Mouse (Mus musculus): Measurements from ENCODE around the gene Grip2. TPM values are rescaled to one million over a fixed set of nuclear protein-coding genes. Genes with fewer than 3 reads are reported as not detected.

The Grip2 gene
- polyA plus RNA-seq, 1 experiment: 3.8 TPM

- no peak for TF ChIP-seq CTCF (conservative IDR thresholded peaks at IDR 0.05; ENCODE audit: insufficient read depth, insufficient read length, low read depth, low read length)
- TF ChIP-seq POLR2A (IDR thresholded peaks at IDR 0.05; ENCODE audit: low read depth, low read length): no peak
- WGBS: 26% methylated on average over 5 of the region's 5 CpGs
- no peaks in the 10 kb centered on the region; the same call in none of the 2 replicates for H3K36me3 ChIP-seq (ENCODE audit: control insufficient read depth, insufficient read depth, low read length)
- peak overlapping the region; percentile 56 for H3K27ac ChIP-seq (ENCODE audit: insufficient read depth, low read depth, low read length)
- no peaks in the 10 kb centered on the region for H3K27me3 ChIP-seq (replicated peaks; ENCODE audit: control insufficient read depth, insufficient read depth, low read length)
- 0 out of 2 replicates have a peak, but pooled peaks cover 2% of the 10 kb centered on the region for H3K4me1 ChIP-seq (ENCODE audit: control insufficient read depth, insufficient read depth, low read length)
- peak; percentile 84 for DNase-seq
- H3K4me3 ChIP-seq (ENCODE audit: insufficient read depth, low read depth, low read length): no peak overlapping the region
Measured at GRCm38 (mm10) chr6:91738058-91738457, 89.0 kb downstream of the Grip2 start.

- DNase-seq: no peak
- TF ChIP-seq POLR2A (IDR thresholded peaks at IDR 0.05; ENCODE audit: low read depth, low read length): no peak
- no peak for TF ChIP-seq CTCF (conservative IDR thresholded peaks at IDR 0.05; ENCODE audit: insufficient read depth, insufficient read length, low read depth, low read length)
- WGBS: 71% methylated on average over 7 of the region's 7 CpGs
- H3K36me3 ChIP-seq (ENCODE audit: control insufficient read depth, insufficient read depth, low read length): no peaks in the 10 kb centered on the region; the same call in none of the 2 replicates
- peak overlapping the region; percentile 56 for H3K27ac ChIP-seq (ENCODE audit: insufficient read depth, low read depth, low read length)
- H3K4me3 ChIP-seq (ENCODE audit: insufficient read depth, low read depth, low read length): no peak overlapping the region
- H3K27me3 ChIP-seq (replicated peaks; ENCODE audit: control insufficient read depth, insufficient read depth, low read length): no peaks in the 10 kb centered on the region
- H3K4me1 ChIP-seq (ENCODE audit: control insufficient read depth, insufficient read depth, low read length): 0 out of 2 replicates have a peak, but pooled peaks cover 2% of the 10 kb centered on the region
Measured at GRCm38 (mm10) chr6:91737451-91737850, 89.6 kb downstream of the Grip2 start.

GRCm38 (mm10) chr6:91736471-91736870 is 90.6 kb downstream of the Grip2 start:
- Histone ChIP-seq H3K4me1 (ENCODE audit: control insufficient read depth, insufficient read depth, low read length) (0 out of 2 replicates have a peak, but pooled peaks cover 5% of the 10 kb centered on the region), H3K27ac (ENCODE audit: insufficient read depth, low read depth, low read length) (peak overlapping the region; percentile 56), H3K36me3 (ENCODE audit: control insufficient read depth, insufficient read depth, low read length) (no peaks in the 10 kb centered on the region; the same call in none of the 2 replicates), H3K4me3 (ENCODE audit: insufficient read depth, low read depth, low read length) (no peak overlapping the region), H3K27me3 (replicated peaks; ENCODE audit: control insufficient read depth, insufficient read depth, low read length) (no peaks in the 10 kb centered on the region)
- 43% methylated on average over 5 of the region's 5 CpGs for WGBS
- TF ChIP-seq CTCF (conservative IDR thresholded peaks at IDR 0.05; ENCODE audit: insufficient read depth, insufficient read length, low read depth, low read length): no peak
- TF ChIP-seq POLR2A (IDR thresholded peaks at IDR 0.05; ENCODE audit: low read depth, low read length): no peak
- DNase-seq: peak; percentile 89

- TF ChIP-seq POLR2A (IDR thresholded peaks at IDR 0.05; ENCODE audit: low read depth, low read length) (no peak), CTCF (conservative IDR thresholded peaks at IDR 0.05; ENCODE audit: insufficient read depth, insufficient read length, low read depth, low read length) (no peak)
- peak; percentile 73 for DNase-seq
- Histone ChIP-seq H3K4me3 (ENCODE audit: insufficient read depth, low read depth, low read length) (no peak overlapping the region), H3K36me3 (ENCODE audit: control insufficient read depth, insufficient read depth, low read length) (no peaks in the 10 kb centered on the region; the same call in none of the 2 replicates), H3K4me1 (ENCODE audit: control insufficient read depth, insufficient read depth, low read length) (peaks cover 27% of the 10 kb centered on the region), H3K27ac (ENCODE audit: insufficient read depth, low read depth, low read length) (no peak overlapping the region), H3K27me3 (replicated peaks; ENCODE audit: control insufficient read depth, insufficient read depth, low read length) (no peaks in the 10 kb centered on the region)
- 58% methylated on average over 11 of the region's 11 CpGs for WGBS
Measured at GRCm38 (mm10) chr6:91732138-91732537, 94.9 kb downstream of the Grip2 start.

GRCm38 (mm10) chr6:91729677-91730127 is 97.3 kb downstream of the Grip2 start:
- TF ChIP-seq CTCF (conservative IDR thresholded peaks at IDR 0.05; ENCODE audit: insufficient read depth, insufficient read length, low read depth, low read length): no peak
- TF ChIP-seq POLR2A (IDR thresholded peaks at IDR 0.05; ENCODE audit: low read depth, low read length): no peak
- Histone ChIP-seq H3K4me1 (ENCODE audit: control insufficient read depth, insufficient read depth, low read length) (peaks cover 32% of the 10 kb centered on the region), H3K27ac (ENCODE audit: insufficient read depth, low read depth, low read length) (peak overlapping the region; percentile 18; the same call in 1 of the 2 replicates), H3K27me3 (replicated peaks; ENCODE audit: control insufficient read depth, insufficient read depth, low read length) (no peaks in the 10 kb centered on the region), H3K4me3 (ENCODE audit: insufficient read depth, low read depth, low read length) (no peak overlapping the region), H3K36me3 (ENCODE audit: control insufficient read depth, insufficient read depth, low read length) (peaks cover 5% of the 10 kb centered on the region)
- DNase-seq: peak; percentile 92
- 20% methylated on average over 12 of the region's 12 CpGs for WGBS

GRCm38 (mm10) chr6:91728939-91729619 is 98.0 kb downstream of the Grip2 start:
- peaks cover 32% of the 10 kb centered on the region for H3K4me1 ChIP-seq (ENCODE audit: control insufficient read depth, insufficient read depth, low read length)
- peaks cover 7% of the 10 kb centered on the region for H3K36me3 ChIP-seq (ENCODE audit: control insufficient read depth, insufficient read depth, low read length)
- H3K4me3 ChIP-seq (ENCODE audit: insufficient read depth, low read depth, low read length): no peak overlapping the region
- no peaks in the 10 kb centered on the region for H3K27me3 ChIP-seq (replicated peaks; ENCODE audit: control insufficient read depth, insufficient read depth, low read length)
- peak overlapping the region; percentile 18; the same call in 1 of the 2 replicates for H3K27ac ChIP-seq (ENCODE audit: insufficient read depth, low read depth, low read length)
- 50% methylated on average over 6 of the region's 6 CpGs for WGBS
- DNase-seq: no peak
- TF ChIP-seq CTCF (conservative IDR thresholded peaks at IDR 0.05; ENCODE audit: insufficient read depth, insufficient read length, low read depth, low read length) (no peak), POLR2A (IDR thresholded peaks at IDR 0.05; ENCODE audit: low read depth, low read length) (no peak)

- peak overlapping the region; percentile 22 for H3K27ac ChIP-seq (ENCODE audit: insufficient read depth, low read depth, low read length)
- peak; percentile 88 for DNase-seq
- H3K36me3 ChIP-seq (ENCODE audit: control insufficient read depth, insufficient read depth, low read length): peaks cover 9% of the 10 kb centered on the region
- 29% methylated on average over 1 of the region's 1 CpGs for WGBS
- no peak overlapping the region for H3K4me3 ChIP-seq (ENCODE audit: insufficient read depth, low read depth, low read length)
- H3K4me1 ChIP-seq (ENCODE audit: control insufficient read depth, insufficient read depth, low read length): peaks cover 32% of the 10 kb centered on the region
- TF ChIP-seq POLR2A (IDR thresholded peaks at IDR 0.05; ENCODE audit: low read depth, low read length): no peak
- no peak for TF ChIP-seq CTCF (conservative IDR thresholded peaks at IDR 0.05; ENCODE audit: insufficient read depth, insufficient read length, low read depth, low read length)
- no peaks in the 10 kb centered on the region for H3K27me3 ChIP-seq (replicated peaks; ENCODE audit: control insufficient read depth, insufficient read depth, low read length)
Measured at GRCm38 (mm10) chr6:91727361-91727760, 99.7 kb downstream of the Grip2 start.
